Mouse (Mus musculus) heart, postnatal 4 days (tissue): Measurements from ENCODE around the gene Zfp772. TPM values are rescaled to one million over a fixed set of nuclear protein-coding genes. Genes with fewer than 3 reads are reported as not detected.
"Not testable (repeated sequence)": the region's sequence is repeated elsewhere in the genome, so short reads cannot be mapped to it uniquely, and the experiment has no call there.

Source experiments
- DNase-seq: peaks from one replicate; pipeline ENCODE4 v3.0.0; 2021
- total RNA-seq, 2 experiments: library from RNA; stranded (reverse); gene quantifications; 2 replicates each; pipeline ENCODE4 v1.2.3; 2021

The Zfp772 gene
- total RNA-seq, result 1 to 10 TPM; 2.8 to 2.9 TPM

GRCm38 (mm10) chr7:7209313-7210151, at the start of gene Zfp772:
Zfp772 (minus strand) TSS chr7:7209998.
- DNase-seq, result peak; percentile 43

- DNase-seq, result not testable (repeated sequence)
These were observed 37.4 kb upstream of the Zfp772 start, which contains the start of gene Vmn2r29 for GRCm38 (mm10) chr7:7247228-7247627. Vmn2r29 (minus strand) TSS chr7:7247328.

- peak; percentile 66 for DNase-seq
These were observed 21.4 kb downstream of the Zfp772 start for GRCm38 (mm10) chr7:7188191-7188942.

- DNase-seq, result no peak
These were observed 22.2 kb downstream of the Zfp772 start for GRCm38 (mm10) chr7:7187417-7188190.

GRCm38 (mm10) chr7:7185897-7186296, 23.9 kb downstream of the Zfp772 start:
- no peak for DNase-seq

- peak; percentile 56 for DNase-seq
These were observed 38.3 kb downstream of the Zfp772 start, which contains the start of gene Zfp418 for GRCm38 (mm10) chr7:7171227-7172147. Zfp418 (plus strand) TSS chr7:7171330.

Other genes with a start within 250 kb of the Zfp772 start
- gene Aurkc, start 214.7 kb downstream of the Zfp772 start, total RNA-seq, result not detected
- 1 to 10 TPM; 4.3 to 4.5 TPM for gene Zfp954, start 88.5 kb downstream of the Zfp772 start, total RNA-seq
- gene Zfp773, start 73.2 kb downstream of the Zfp772 start, total RNA-seq, result under 1 TPM; 0.36 to 0.67 TPM
- gene Zfp418, start 38.7 kb downstream of the Zfp772 start, total RNA-seq, result 1 to 10 TPM; 1.1 to 1.4 TPM
- gene Vmn2r29, start 37.3 kb upstream of the Zfp772 start, total RNA-seq, result under 1 TPM in 1 of 2 experiments, not detected in 1; 0.18 TPM
- 1 to 10 TPM in 1 of 2 experiments, under 1 TPM in 1; 0.81 to 2.3 TPM for gene Gm45844, start 68.3 kb upstream of the Zfp772 start, total RNA-seq
- 10 to 100 TPM; 50.9 to 55.0 TPM for gene Clcn4, start 90.9 kb upstream of the Zfp772 start, total RNA-seq
- not detected for gene Vmn2r30, start 127.6 kb upstream of the Zfp772 start, total RNA-seq
- not detected for gene Gm45783, start 164.6 kb upstream of the Zfp772 start, total RNA-seq
- not detected for gene Vmn2r31, start 189.7 kb upstream of the Zfp772 start, total RNA-seq